Mouse (Mus musculus) right cerebral cortex, adult 2 months (tissue): ENCODE data around the gene Plekhh1.
A peak's percentile ranks its signal among the peaks of the same experiment; 100 is the strongest.

Experiments used
- DNase-seq, 2 experiments: peaks; one replicate each; pipeline ENCODE4 v3.0.0; 2021 to 2022; ENCODE audit warnings: low spot score in 2 of 2

Plekhh1 gene

DNA sequence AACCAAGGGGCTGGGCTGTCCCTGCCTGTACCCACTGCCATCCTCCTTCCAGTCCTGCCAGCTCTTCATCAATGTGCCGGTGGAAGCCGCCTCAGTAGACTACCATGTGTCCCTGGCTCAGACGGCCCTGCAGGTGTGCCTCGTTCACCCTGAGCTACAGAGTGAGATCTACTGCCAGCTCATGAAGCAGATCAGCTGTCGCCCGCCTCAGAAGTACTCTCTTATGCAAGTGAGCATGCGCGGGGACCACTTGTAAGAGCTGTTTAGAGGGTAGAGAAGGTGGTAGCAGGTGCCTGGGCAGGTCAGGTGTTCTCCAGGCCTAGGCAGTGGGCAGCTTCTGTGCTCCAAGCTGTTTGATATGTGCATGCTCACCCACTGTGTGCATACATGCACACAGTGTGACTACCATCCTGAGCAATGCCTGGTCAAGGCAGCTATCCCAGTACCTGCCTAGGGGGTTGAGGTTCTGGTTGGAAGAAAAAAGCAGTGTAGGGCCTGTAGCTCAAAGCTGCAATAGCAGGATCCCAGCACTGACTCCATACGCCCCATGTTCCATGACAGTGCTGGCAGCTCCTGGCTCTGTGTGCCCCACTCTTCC, 41.9 kb downstream of the Plekhh1 start:
- DNase-seq, result no peak

GRCm38 (mm10) chr12:79072576-79072975, 43.6 kb downstream of the Plekhh1 start:
- no peak for DNase-seq

DNA sequence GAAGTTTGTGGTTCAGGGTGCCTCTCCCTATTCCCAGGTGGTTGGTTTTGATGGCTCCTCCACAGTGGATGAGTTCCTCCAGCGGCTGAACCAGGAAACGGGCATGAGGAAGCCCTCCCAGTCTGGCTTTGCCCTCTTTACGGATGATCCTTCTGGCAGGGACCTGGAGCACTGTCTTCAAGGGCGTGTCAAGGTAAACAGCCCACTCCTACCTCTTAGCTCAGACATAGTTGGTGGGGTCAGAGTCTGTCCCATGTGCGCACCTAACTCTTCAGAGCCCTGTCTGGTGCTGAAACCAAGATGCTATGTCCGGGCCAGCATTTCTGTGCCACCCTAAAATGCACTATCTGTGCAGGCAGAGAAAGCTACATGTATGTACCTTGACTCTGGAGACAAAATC, 44.4 kb downstream of the Plekhh1 start:
- DNase-seq, result no peak

GRCm38 (mm10) chr12:79089182-79089812, 60.3 kb downstream of the Plekhh1 start, which contains the start of gene Pigh:
Gene Pigh, minus strand, starts transcription at chr12:79089651.
- DNase-seq, result peak; percentile 86 to 88

DNA sequence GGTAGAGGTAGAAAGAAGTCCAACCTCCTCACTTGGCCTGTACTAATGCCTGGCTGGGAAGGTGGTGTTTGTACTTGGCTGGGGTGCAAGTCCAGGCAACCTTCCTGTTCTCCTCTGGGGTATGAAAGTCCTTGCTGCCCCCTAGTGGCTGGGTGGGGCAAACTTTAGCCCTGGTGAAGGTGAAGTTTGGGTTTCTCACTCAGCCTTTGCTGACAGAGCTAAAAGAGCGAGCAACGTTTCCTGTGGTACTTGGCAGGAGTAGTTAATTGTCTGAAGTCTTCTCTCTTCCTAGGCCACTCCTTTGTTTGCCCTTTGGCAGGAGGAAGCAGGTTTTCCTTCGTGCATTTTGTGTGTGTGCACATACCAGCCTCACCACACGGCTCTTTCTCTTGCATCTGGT, 63.6 kb downstream of the Plekhh1 start:
- peak; percentile 57 to 61 for DNase-seq

DNA sequence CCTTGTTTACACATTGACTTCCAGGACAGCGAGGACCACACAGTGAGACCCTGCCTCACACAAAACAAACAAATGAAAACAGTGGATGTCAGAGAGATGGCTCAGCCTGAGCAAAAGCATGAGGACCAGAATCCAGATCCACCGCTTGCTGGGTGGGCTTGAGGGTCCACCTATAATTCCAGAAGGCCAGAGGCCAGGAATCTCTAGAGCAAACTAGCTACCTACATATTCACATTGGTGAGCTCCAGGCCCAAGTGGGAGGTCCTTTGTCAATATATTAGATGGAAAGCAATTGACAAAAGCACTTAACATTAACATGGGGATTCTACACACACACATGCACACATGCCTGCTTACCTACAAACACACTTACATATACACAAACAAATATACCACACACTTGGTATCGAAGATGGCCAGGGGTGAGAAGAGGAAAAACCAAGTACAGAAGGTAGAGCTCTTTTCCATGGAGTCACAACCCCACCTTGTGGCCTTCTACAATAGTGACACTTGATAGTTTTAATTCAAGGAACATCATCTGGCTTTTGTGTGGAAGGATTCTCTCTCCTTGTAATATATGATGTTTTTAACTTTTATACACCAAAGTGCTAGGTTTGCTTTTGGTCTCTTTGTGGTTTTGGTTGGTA, 68.3 kb downstream of the Plekhh1 start:
- DNase-seq, result peak; percentile 16 to 53

- no peak for DNase-seq
These were observed 74.8 kb downstream of the Plekhh1 start for GRCm38 (mm10) chr12:79103773-79104172.

DNA sequence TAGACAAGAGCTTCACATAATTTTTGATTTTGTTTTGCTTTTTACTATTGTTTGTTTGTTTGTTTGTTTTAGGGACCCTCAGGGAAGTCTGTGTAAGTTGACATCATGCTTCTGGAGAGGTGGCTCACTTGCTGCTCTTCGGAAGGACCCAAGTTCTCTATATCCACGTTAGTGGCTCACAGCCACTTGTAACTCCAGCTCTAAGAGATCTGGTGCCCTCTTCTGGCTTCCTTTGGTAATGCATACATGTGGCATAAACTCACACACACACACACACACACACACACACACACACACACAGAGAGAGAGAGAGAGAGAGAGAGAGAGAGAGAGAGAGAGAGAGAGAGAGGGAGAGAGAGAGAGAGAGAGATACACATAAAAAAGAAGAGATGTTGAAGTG, 75.6 kb downstream of the Plekhh1 start:
- no peak for DNase-seq

DNA sequence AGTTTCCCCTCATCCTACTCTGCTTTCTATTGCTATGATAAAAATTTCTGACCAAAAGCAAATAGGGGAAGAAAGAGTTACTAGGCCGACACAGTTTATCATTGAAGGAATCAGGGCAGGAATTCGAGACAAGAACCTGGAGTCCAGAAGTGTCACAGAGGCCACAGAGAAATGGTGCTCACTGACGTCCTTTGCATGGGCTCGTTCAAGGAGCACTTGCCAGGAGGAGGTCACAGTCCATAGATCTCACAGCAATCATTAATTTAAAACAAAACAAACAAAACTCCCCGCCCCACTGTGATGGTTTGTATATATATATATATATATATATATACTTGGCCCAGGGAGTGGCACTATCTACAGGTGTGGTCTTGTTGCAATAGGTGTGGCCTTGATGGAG, 76.3 kb downstream of the Plekhh1 start:
- DNase-seq, result no peak

GRCm38 (mm10) chr12:79118991-79119390, 90.0 kb downstream of the Plekhh1 start:
- no peak for DNase-seq

DNA sequence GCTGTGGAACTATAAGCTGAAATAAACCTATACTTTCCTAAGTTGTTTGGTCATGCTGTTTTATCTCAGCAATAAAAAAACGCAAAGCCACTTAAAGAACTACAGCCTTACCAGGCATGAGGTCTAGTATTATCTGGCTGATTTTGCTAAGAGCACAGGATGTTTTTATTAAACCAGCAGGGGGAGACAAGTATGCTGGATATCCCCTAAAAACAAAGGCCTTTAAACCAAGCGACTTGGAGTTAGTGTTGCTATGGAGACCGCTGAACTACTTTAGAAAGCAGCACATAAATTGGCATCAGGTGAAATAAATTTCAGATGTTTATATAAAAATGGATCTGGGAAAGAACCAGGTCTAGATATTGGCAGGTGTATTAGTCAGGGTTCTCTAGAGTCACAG, 93.9 kb downstream of the Plekhh1 start:
- DNase-seq, result no peak

GRCm38 (mm10) chr12:79130299-79131177, 101.6 kb downstream of the Plekhh1 start, which contains the start of gene Arg2:
Gene Arg2, plus strand, starts transcription at chr12:79130777.
- peak; percentile 70 to 71 for DNase-seq
